Mouse (Mus musculus): ENCODE results near the gene Pjvk.
A peak's percentile ranks its signal among the peaks of the same experiment; 100 is the strongest.

GRCm38 (mm10) chr2:76673472-76674081 is 25.3 kb downstream of the Pjvk start:
- no peak for TF ChIP-seq POLR2A (IDR thresholded peaks at IDR 0.05; ENCODE audit: borderline replicate concordance, extremely low read depth, low read depth, low read length)
- 0 out of 2 replicates have a peak, but pooled peaks have one; percentile 27 for TF ChIP-seq CTCF (IDR thresholded peaks at IDR 0.05; ENCODE audit: insufficient read depth, low read length)

All from lung, adult 2 months (tissue).